ENCODE assay signal across 26 mouse cellular contexts in the genomic region with DNA sequence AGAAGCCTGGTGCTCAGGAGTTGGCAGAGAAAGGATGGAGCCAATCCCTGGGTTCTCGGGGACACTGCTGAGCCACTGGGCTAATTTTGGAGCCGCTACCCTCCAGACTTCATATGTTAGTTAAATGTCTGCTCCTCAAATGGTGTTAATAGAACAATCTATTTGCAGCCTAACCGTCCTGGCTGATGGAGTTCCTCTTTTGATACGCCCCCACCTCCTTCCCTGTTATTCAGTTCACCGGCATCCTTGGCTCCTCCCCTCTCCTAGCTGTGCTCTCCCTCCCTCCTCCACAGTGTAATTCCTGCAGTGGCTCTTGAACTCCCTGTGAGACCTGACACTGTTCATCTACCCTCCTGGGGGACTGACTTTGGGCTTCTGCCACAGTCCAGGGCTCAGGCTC. TPM values are rescaled to one million over a fixed set of nuclear protein-coding genes. Genes with fewer than 3 reads are reported as not detected.
"Had no signal": no experiment of that assay in that cellular context is flagged by ENCODE, and none has a peak within 500 bp of the region (broad histone marks: within the 10 kb centered on the region; RNA-seq: fewer than 3 reads in every experiment).

No protein-coding gene starts in this region.

- ATAC-seq: liver, embryonic 12.5 days; midbrain, embryonic 13.5 days; midbrain, embryonic 16.5 days had no signal

- H3K4me3 ChIP-seq: limb, embryonic 10.5 days; limb, embryonic 13.5 days; liver, embryonic 12.5 days; liver, embryonic 15.5 days; lung, embryonic 15.5 days; megakaryocyte, embryonic 14.5 days; midbrain, embryonic 10.5 days; midbrain, embryonic 13.5 days; myocyte; neural tube, embryonic 13.5 days; stomach, embryonic 15.5 days had no signal

- H3K9me3 ChIP-seq: limb, embryonic 10.5 days; limb, embryonic 13.5 days; liver, embryonic 12.5 days; liver, embryonic 15.5 days; lung, embryonic 15.5 days; megakaryocyte, embryonic 14.5 days; midbrain, embryonic 10.5 days; midbrain, embryonic 13.5 days; neural tube, embryonic 13.5 days; stomach, embryonic 15.5 days had no signal

- H3K9ac ChIP-seq: limb, embryonic 13.5 days; liver, embryonic 12.5 days; liver, embryonic 15.5 days; lung, embryonic 15.5 days; midbrain, embryonic 13.5 days; neural tube, embryonic 13.5 days; stomach, embryonic 15.5 days had no signal

- H3K4me2 ChIP-seq: limb, embryonic 13.5 days; liver, embryonic 12.5 days; liver, embryonic 15.5 days; lung, embryonic 15.5 days; midbrain, embryonic 13.5 days; neural tube, embryonic 13.5 days; stomach, embryonic 15.5 days had no signal

- H3K27me3 ChIP-seq: liver, embryonic 15.5 days; lung, embryonic 15.5 days; midbrain, embryonic 13.5 days; stomach, embryonic 15.5 days had no signal

- DNase-seq: kidney, adult 9 months; kidney, postnatal 14 days; kidney, postnatal 4 days; liver; lung, adult 18-20 months; lung, postnatal 10 days; lung, postnatal 36 days; right cerebral cortex, postnatal 14 days; spleen, adult 18-20 months; thymus, adult 2 months; thymus, postnatal 14 days; thymus, postnatal 4 days had no signal

- H3K27ac ChIP-seq: limb, embryonic 10.5 days; limb, embryonic 13.5 days; liver, embryonic 12.5 days; liver, embryonic 15.5 days; lung, embryonic 15.5 days; midbrain, embryonic 10.5 days; midbrain, embryonic 13.5 days; neural tube, embryonic 13.5 days; stomach, embryonic 15.5 days had no signal

- H3K36me3 ChIP-seq: limb, embryonic 10.5 days; limb, embryonic 13.5 days; liver, embryonic 12.5 days; liver, embryonic 15.5 days; lung, embryonic 15.5 days; midbrain, embryonic 10.5 days; midbrain, embryonic 13.5 days; neural tube, embryonic 13.5 days; stomach, embryonic 15.5 days had no signal

- H3K4me1 ChIP-seq: limb, embryonic 10.5 days; limb, embryonic 13.5 days; liver, embryonic 12.5 days; liver, embryonic 15.5 days; lung, embryonic 15.5 days; megakaryocyte, embryonic 14.5 days; midbrain, embryonic 13.5 days; neural tube, embryonic 13.5 days; stomach, embryonic 15.5 days had no signal

RNA-seq across cellular contexts. Expression of gene Golga7b, which starts 0.7 kb away (rescaled TPM):
- total RNA-seq: monocyte, adult 5-6 weeks; neutrophil, adult 5-6 weeks had no signal
- polyA plus RNA-seq: limb, embryonic 10.5 days; liver, embryonic 15.5 days had no signal

RNA-seq across cellular contexts. Expression of gene Sfrp5, which starts 44.6 kb away (rescaled TPM):
- total RNA-seq: monocyte, adult 5-6 weeks; neutrophil, adult 5-6 weeks had no signal
